Comparison of ENCODE assay signal across 13 mouse cellular contexts in genomic region chr8:106624743-106625142, GRCm38 (mm10).
"Had no signal": no experiment of that assay in that cellular context is flagged by ENCODE, and none has a peak within 500 bp of the region (broad histone marks: within the 10 kb centered on the region; RNA-seq: fewer than 3 reads in every experiment).

No protein-coding gene starts in this region.

- ATAC-seq: intestine, embryonic 15.5 days had no signal

- H3K4me3 ChIP-seq: intestine, embryonic 15.5 days; layer of hippocampus, adult 2 months; limb, embryonic 12.5 days; liver, embryonic 15.5 days; midbrain, embryonic 10.5 days; neural tube, embryonic 12.5 days had no signal

- H3K27ac ChIP-seq: intestine, embryonic 15.5 days; layer of hippocampus, adult 2 months; limb, embryonic 12.5 days; liver, embryonic 15.5 days; macrophage; midbrain, embryonic 10.5 days; neural tube, embryonic 12.5 days had no signal

- H3K27me3 ChIP-seq: intestine, embryonic 15.5 days; limb, embryonic 12.5 days; liver, embryonic 15.5 days; neural tube, embryonic 12.5 days had no signal

- DNase-seq: kidney, adult 8-10 months; kidney, postnatal 4 days; lung, postnatal 10 days; midbrain, embryonic 14.5 days; spleen, adult 18-20 months; thymus, postnatal 36 days had no signal

- H3K9ac ChIP-seq: intestine, embryonic 15.5 days; limb, embryonic 12.5 days; liver, embryonic 15.5 days; neural tube, embryonic 12.5 days had no signal

- H3K4me1 ChIP-seq: liver, embryonic 15.5 days had no signal

- H3K36me3 ChIP-seq: intestine, embryonic 15.5 days; limb, embryonic 12.5 days; liver, embryonic 15.5 days; midbrain, embryonic 10.5 days; neural tube, embryonic 12.5 days had no signal

- H3K4me2 ChIP-seq: intestine, embryonic 15.5 days; limb, embryonic 12.5 days; liver, embryonic 15.5 days; neural tube, embryonic 12.5 days had no signal

- H3K9me3 ChIP-seq: intestine, embryonic 15.5 days; liver, embryonic 15.5 days; midbrain, embryonic 10.5 days; neural tube, embryonic 12.5 days had no signal
